Mouse (Mus musculus) stomach, postnatal 0 days (tissue): ENCODE data around the gene Rcbtb1. TPM values are rescaled to one million over a fixed set of nuclear protein-coding genes. Genes with fewer than 3 reads are reported as not detected.
"Not testable (repeated sequence)": the region's sequence is repeated elsewhere in the genome, so short reads cannot be mapped to it uniquely, and the experiment has no call there.

Experiments
- ATAC-seq: fragments of 200-750 bp; cut with Nextera tagmentation; 2 replicates; pipeline ENCODE4 v1.8.0; 2017; ENCODE audit not compliant: low FRiP score, low TSS enrichment
- DNase-seq: peaks from one replicate; pipeline ENCODE4 v3.0.0-alpha.2; 2016; ENCODE audit warnings: low spot score
- H3K27ac ChIP-seq: fragments of 300-500 bp; sonication (generic); replicated peaks from 2 replicates; pipeline ENCODE4 v1.5.1; 2014; ENCODE audit warnings: mild to moderate bottlenecking, control low read depth
- H3K27me3 ChIP-seq: fragments of 300-500 bp; sonication (generic); 2 replicates; pipeline ENCODE4 v1.6.1; 2014; ENCODE audit warnings: low read length; ENCODE audit not compliant: control insufficient read depth, insufficient read depth
- H3K36me3 ChIP-seq: fragments of 300-500 bp; sonication (generic); 2 replicates; pipeline ENCODE4 v1.6.1; 2014; ENCODE audit warnings: low read length, mixed read lengths; ENCODE audit not compliant: control insufficient read depth, insufficient read depth
- H3K4me1 ChIP-seq: fragments of 300-500 bp; sonication (generic); replicated peaks from 2 replicates; pipeline ENCODE4 v1.6.1; 2014; ENCODE audit warnings: antibody characterized with exemption; ENCODE audit not compliant: control insufficient read depth, insufficient read depth
- H3K4me2 ChIP-seq: fragments of 300-500 bp; sonication (generic); replicated peaks from 2 replicates; pipeline ENCODE4 v1.6.1; 2014; ENCODE audit warnings: low read depth, mild to moderate bottlenecking, control low read depth, moderate library complexity
- H3K4me3 ChIP-seq: fragments of 300-500 bp; sonication (generic); 2 replicates; pipeline ENCODE4 v1.5.1; 2014; ENCODE audit warnings: low read depth, low read length, control low read depth
- H3K9ac ChIP-seq: fragments of 300-500 bp; sonication (generic); 2 replicates; pipeline ENCODE4 v1.6.1; 2014; ENCODE audit warnings: mild to moderate bottlenecking, low read length, control low read depth, mixed read lengths
- H3K9me3 ChIP-seq: fragments of 300-500 bp; sonication (generic); 2 replicates; pipeline ENCODE4 v1.6.1; 2016; ENCODE audit warnings: low read length; ENCODE audit not compliant: control insufficient read depth
- CTCF ChIP-seq: IDR thresholded peaks from 2 replicates; pipeline ENCODE4 v1.5.1; 2016; ENCODE audit warnings: antibody characterized with exemption, low read depth, mild to moderate bottlenecking, moderate library complexity
- EP300 ChIP-seq: optimal IDR thresholded peaks from 2 replicates; pipeline ENCODE3; 2016; ENCODE audit warnings: antibody characterized with exemption
- WGBS: fragments of 180-500 bp; shearing (Covaris S2); extraction: QIAGEN DNeasy Blood & Tissue Kit; methylation state at CpG from one replicate; pipeline ENCODE4 v1.1.7; 2014; 5-methylcytosine and 5-hydroxymethylcytosine counted together
- polyA plus RNA-seq: library from polyadenylated mRNA; unstranded; fragments of >200 nt; fragmentation: Nextera tagmentation; extraction: Ambion mirVana; gene quantifications from 2 replicates; pipeline ENCODE4 v1.2.1, GENCODE M21; 2015

The Rcbtb1 gene
- polyA plus RNA-seq, 1 experiment from 2014 or later: 16.1 TPM

DNA sequence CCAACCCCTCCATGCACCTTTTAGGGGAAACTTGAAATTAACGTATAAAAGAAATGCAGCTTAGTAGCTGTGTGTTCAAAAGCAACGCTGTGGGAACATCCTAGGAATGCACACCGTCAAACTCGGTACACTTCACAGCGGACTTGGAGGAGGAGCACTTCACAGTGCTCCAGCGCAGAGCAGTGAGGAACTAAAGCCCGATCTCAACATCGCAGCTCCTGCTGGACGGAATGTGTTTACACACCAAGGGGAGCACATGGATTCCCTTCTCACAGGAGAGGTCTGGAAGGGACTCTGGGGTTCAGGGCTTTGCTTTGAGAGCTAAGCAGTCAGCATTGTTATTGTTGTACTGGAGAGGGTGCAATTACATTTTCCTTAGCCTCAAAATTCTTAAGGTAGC lies 32.6 kb downstream of the Rcbtb1 start:
- ATAC-seq (no peak), DNase-seq (no peak)
- TF ChIP-seq EP300 (no peak), CTCF (peak; percentile 13; the same call in 1 of the 2 replicates)
- Histone ChIP-seq H3K36me3 (peaks cover 26% of the 10 kb centered on the region; the same call in 1 of the 2 replicates), H3K9ac (no peak overlapping the region), H3K27ac (no peak overlapping the region), H3K27me3 (no peaks in the 10 kb centered on the region), H3K4me1 (no peaks in the 10 kb centered on the region), H3K4me2 (no peak overlapping the region), H3K9me3 (no peaks in the 10 kb centered on the region), H3K4me3 (no peak overlapping the region)
- 93% methylated on average over 9 of the region's 9 CpGs for WGBS

GRCm38 (mm10) chr14:59250350-59250749 lies 49.3 kb downstream of the Rcbtb1 start:
- H3K27me3 ChIP-seq, H3K9me3 ChIP-seq, H3K4me3 ChIP-seq, H3K27ac ChIP-seq, H3K4me2 ChIP-seq, H3K9ac ChIP-seq, H3K4me1 ChIP-seq, ATAC-seq, H3K36me3 ChIP-seq: not testable (repeated sequence)
- DNase-seq: peak; percentile 35
- TF ChIP-seq CTCF: peak; percentile 71
- 51% methylated on average over 5 of the region's 5 CpGs for WGBS

GRCm38 (mm10) chr14:59255861-59256260 lies 54.9 kb downstream of the Rcbtb1 start:
- H3K4me2 ChIP-seq, H3K9me3 ChIP-seq, DNase-seq, H3K4me1 ChIP-seq, H3K36me3 ChIP-seq, H3K27me3 ChIP-seq, H3K27ac ChIP-seq, H3K4me3 ChIP-seq, H3K9ac ChIP-seq, ATAC-seq: not testable (repeated sequence)
- WGBS: 81% methylated on average over 1 of the region's 1 CpGs

GRCm38 (mm10) chr14:59260056-59260455 lies 59.0 kb downstream of the Rcbtb1 start, which contains the start of gene Gm6904:
Gm6904 (minus strand) TSS chr14:59260216.
- ATAC-seq (no peak), DNase-seq (peak; percentile 14)
- 44% methylated on average over 3 of the region's 3 CpGs for WGBS

DNA sequence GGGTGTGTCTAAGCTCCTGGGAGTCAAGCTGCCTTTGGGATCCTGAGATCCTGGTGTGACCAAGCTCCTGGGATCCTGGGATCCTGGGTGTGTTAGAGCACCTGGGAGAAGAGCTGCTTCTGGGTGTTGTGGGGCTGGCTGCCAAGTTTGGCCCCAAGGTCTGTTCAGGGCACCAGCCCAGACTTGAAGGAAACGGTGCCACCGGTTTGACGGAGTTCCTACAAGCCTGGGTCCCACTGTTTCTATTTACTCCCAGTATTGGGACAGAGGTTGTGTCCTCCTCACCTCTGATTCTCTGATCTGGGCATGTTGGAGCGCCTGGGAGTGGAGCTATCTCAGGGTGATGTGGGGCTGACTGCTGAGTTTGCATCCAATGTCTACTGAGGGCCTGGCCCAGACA lies 74.0 kb downstream of the Rcbtb1 start:
- not testable (repeated sequence) for H3K27me3 ChIP-seq

More at GRCm38 (mm10) chr14:59260056-59260455, 59.0 kb downstream of the Rcbtb1 start, which contains the start of gene Gm6904:
- H3K4me1 ChIP-seq: no peaks in the 10 kb centered on the region
- H3K4me3 ChIP-seq: no peak within 1 kb of the TSS
- H3K36me3 ChIP-seq: no peaks in the 10 kb centered on the region
- H3K9me3 ChIP-seq: no peaks in the 10 kb centered on the region
- no peak within 1 kb of the TSS for H3K27ac ChIP-seq
- TF ChIP-seq CTCF (no peak), EP300 (no peak)
- H3K9ac ChIP-seq: no peak within 1 kb of the TSS
- no peak within 1 kb of the TSS for H3K4me2 ChIP-seq
- no peaks in the 10 kb centered on the region for H3K27me3 ChIP-seq

More for the DNA sequence above, 74.0 kb downstream of the Rcbtb1 start:
- not testable (repeated sequence) for H3K4me2 ChIP-seq, DNase-seq, H3K36me3 ChIP-seq, H3K4me3 ChIP-seq, H3K27ac ChIP-seq, H3K9ac ChIP-seq, H3K4me1 ChIP-seq, H3K9me3 ChIP-seq, ATAC-seq
- WGBS: 71% methylated on average over 4 of the region's 4 CpGs

Other genes with a start within 250 kb of the Rcbtb1 start
- gene 1700129C05Rik, start 58.3 kb upstream of the Rcbtb1 start, polyA plus RNA-seq: not detected in 2 replicates
- gene Gm5142, start 22.5 kb upstream of the Rcbtb1 start, polyA plus RNA-seq: not detected in 2 replicates
- not detected in 2 replicates for gene Gm6904, start 59.0 kb downstream of the Rcbtb1 start, polyA plus RNA-seq
- not detected in 2 replicates for gene Phf11a, start 96.3 kb downstream of the Rcbtb1 start, polyA plus RNA-seq
- gene Phf11b, start 140.1 kb downstream of the Rcbtb1 start, polyA plus RNA-seq: 0.93 and 1.2 TPM in 2 replicates
- 5.5 and 6.9 TPM in 2 replicates for gene Phf11d, start 164.3 kb downstream of the Rcbtb1 start, polyA plus RNA-seq
- 0.18 and 0.30 TPM in 2 replicates for gene Phf11c, start 194.2 kb downstream of the Rcbtb1 start, polyA plus RNA-seq
- gene Setdb2, start 239.7 kb downstream of the Rcbtb1 start, polyA plus RNA-seq: 4.6 and 6.0 TPM in 2 replicates
- 28.0 and 30.7 TPM in 2 replicates for gene Cab39l, start 239.8 kb downstream of the Rcbtb1 start, polyA plus RNA-seq